ENCODE assay signal across 8 mouse cellular contexts in the genomic region with DNA sequence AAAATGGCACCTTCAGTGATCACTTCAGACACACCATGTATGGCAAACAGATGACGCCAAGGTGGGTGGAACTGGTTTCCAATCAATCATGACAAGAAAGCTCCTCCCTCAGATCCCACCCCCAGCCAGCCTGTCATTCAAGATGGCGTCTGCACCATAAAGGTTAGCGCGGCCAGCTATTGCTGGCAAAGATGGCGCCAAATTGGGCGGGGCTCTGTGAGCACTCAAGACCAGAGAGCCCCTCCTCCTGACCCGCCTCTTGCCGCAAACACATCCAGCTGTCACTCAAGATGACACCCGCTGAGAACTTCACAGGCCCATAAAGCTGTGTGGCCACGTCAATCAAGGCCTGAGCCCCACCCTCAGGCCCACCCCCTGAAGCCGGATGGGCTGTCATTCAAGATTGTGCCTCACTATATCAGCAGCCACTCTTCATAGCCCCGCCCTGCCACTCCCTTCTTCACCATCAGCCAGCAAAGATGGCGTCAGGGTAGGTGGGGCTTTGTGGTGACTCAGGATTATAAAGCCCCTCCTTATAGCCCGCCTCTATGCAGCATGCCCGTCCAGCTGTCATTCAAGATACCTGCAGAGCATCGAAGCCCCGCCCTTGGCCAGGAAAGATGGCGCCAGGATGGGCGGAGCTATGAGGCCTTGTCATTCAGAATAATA. TPM values are rescaled to one million over a fixed set of nuclear protein-coding genes. Genes with fewer than 3 reads are reported as not detected.
DNase-seq lines count a peak whose midpoint lies in the region; ATAC-seq lines count a peak whose summit lies in the region.

No protein-coding gene starts in this region.

- H3K27me3 ChIP-seq in erythroblast, embryonic 14.5 days (ENCODE audit: control insufficient read depth), result peaks cover 35% of the 10 kb centered on the region
- H3K27me3 ChIP-seq in intestine, embryonic 14.5 days (replicated peaks; ENCODE audit: control insufficient read depth, insufficient read depth, low read length), result no peaks in the 10 kb centered on the region

- H3K36me3 ChIP-seq in erythroblast, embryonic 14.5 days (ENCODE audit: control insufficient read depth), result peaks cover 12% of the 10 kb centered on the region
- peaks cover 31% of the 10 kb centered on the region for H3K36me3 ChIP-seq in intestine, embryonic 14.5 days (ENCODE audit: control insufficient read depth, insufficient read depth, low read length)

- H3K9me3 ChIP-seq in erythroblast, embryonic 14.5 days (ENCODE audit: control insufficient read depth, low read length), result peaks cover 43% of the 10 kb centered on the region
- peaks cover 43% of the 10 kb centered on the region for H3K9me3 ChIP-seq in intestine, embryonic 14.5 days (ENCODE audit: control insufficient read depth, low read length)

- H3K9ac ChIP-seq in intestine, embryonic 14.5 days (ENCODE audit: low read length), result no peak overlapping the region

- H3K4me2 ChIP-seq in intestine, embryonic 14.5 days (ENCODE audit: low read length), result peak overlapping the region; percentile 44

- WGBS in intestine, embryonic 14.5 days, result 50% methylated on average over 19 of the region's 19 CpGs

- H3K27ac ChIP-seq in intestine, embryonic 14.5 days (ENCODE audit: low read depth), result peak overlapping the region; percentile 91

- H3K4me3 ChIP-seq in erythroblast, embryonic 14.5 days (replicated peaks), result peak overlapping the region; percentile 69
- peak overlapping the region; percentile 56 for H3K4me3 ChIP-seq in intestine, embryonic 14.5 days (ENCODE audit: low read depth, low read length)

- peak; percentile 93 for DNase-seq in embryo, embryonic 11 days
- DNase-seq in gastrocnemius, postnatal 25 days, result peak; percentile 94
- DNase-seq in intestine, embryonic 14.5 days (ENCODE audit: low spot score), result peak; percentile 87
- peak; percentile 95 to 98 for DNase-seq in left cerebral cortex, adult 9 months (ENCODE audit: low spot score in 2 of 2)
- DNase-seq in mesoderm, embryonic 11.5 days (ENCODE audit: low read depth, low spot score), result peak; percentile 94
- peak; percentile 98 for DNase-seq in skeletal muscle tissue, adult 2 months (ENCODE audit: low read depth, low spot score)

- ATAC-seq in erythroblast, adult 5-6 weeks (replicated peaks; ENCODE audit: low FRiP score, poor library complexity, severe bottlenecking), result no peak
- peak; percentile 79 for ATAC-seq in intestine, embryonic 14.5 days (replicated peaks; ENCODE audit: low FRiP score, low TSS enrichment, low read depth)

- peaks cover 27% of the 10 kb centered on the region for H3K4me1 ChIP-seq in erythroblast, embryonic 14.5 days (ENCODE audit: control insufficient read depth)
- H3K4me1 ChIP-seq in intestine, embryonic 14.5 days (replicated peaks; ENCODE audit: control insufficient read depth, insufficient read depth, low read length), result no peaks in the 10 kb centered on the region

RNA-seq across cellular contexts. Expression of a gene that starts 1.8 kb away (rescaled TPM):
- 0.13 and 0.17 TPM in 2 replicates for polyA plus RNA-seq in erythroblast, embryonic 14.5 days (2012)
- total RNA-seq in erythroblast, adult 5-6 weeks (2015; ENCODE audit: low replicate concordance), result not detected in 2 replicates
- not detected in 2 replicates for total RNA-seq in erythroblast, adult 5-6 weeks (2017; ENCODE audit: low replicate concordance)
- 10 to 100 TPM; 22.2 to 34.2 TPM for total RNA-seq in gastrocnemius, postnatal 25 days (2021)
- polyA plus RNA-seq in intestine, embryonic 14.5 days (2014; fragmentation: Nextera tagmentation; extraction: Ambion mirVana), result 151 and 164 TPM in 2 replicates

RNA-seq across cellular contexts. Expression of a gene that starts 2.0 kb away (rescaled TPM):
- polyA plus RNA-seq in erythroblast, embryonic 14.5 days (2012), result 0.02 TPM in 2 replicates
- 0.19 TPM in 1 of 2 replicates, not detected in the other for total RNA-seq in erythroblast, adult 5-6 weeks (2015; ENCODE audit: low replicate concordance)
- not detected in 2 replicates for total RNA-seq in erythroblast, adult 5-6 weeks (2017; ENCODE audit: low replicate concordance)
- total RNA-seq in gastrocnemius, postnatal 25 days (2021), result 1 to 10 TPM in 1 of 2 experiments, under 1 TPM in 1; 0.56 to 1.5 TPM
- polyA plus RNA-seq in intestine, embryonic 14.5 days (2014; fragmentation: Nextera tagmentation; extraction: Ambion mirVana), result 5.7 and 6.8 TPM in 2 replicates

RNA-seq across cellular contexts. Expression of a gene that starts 32.1 kb away (rescaled TPM):
- polyA plus RNA-seq in erythroblast, embryonic 14.5 days (2012), result not detected in 2 replicates
- total RNA-seq in erythroblast, adult 5-6 weeks (2015; ENCODE audit: low replicate concordance), result not detected in 2 replicates
- total RNA-seq in erythroblast, adult 5-6 weeks (2017; ENCODE audit: low replicate concordance), result not detected in 2 replicates
- total RNA-seq in gastrocnemius, postnatal 25 days (2021), result 10 to 100 TPM; 13.6 to 18.2 TPM
- 5.1 and 5.7 TPM in 2 replicates for polyA plus RNA-seq in intestine, embryonic 14.5 days (2014; fragmentation: Nextera tagmentation; extraction: Ambion mirVana)

Comparison
In these comparisons a context has a peak if more than half of its experiments do, and no peak if none do; other contexts are left out.
1. RNA of a gene that starts 1.8 kb away (total RNA-seq): 22.2 to 34.2 TPM in gastrocnemius, postnatal 25 days; not detected in erythroblast, adult 5-6 weeks; every median in the first group is over 10 times any median in the second.
2. RNA of a gene that starts 32.1 kb away (total RNA-seq): 13.6 to 18.2 TPM in gastrocnemius, postnatal 25 days; not detected in erythroblast, adult 5-6 weeks; every median in the first group is over 10 times any median in the second.
3. Peak in every context shown above with its lines, with median percentiles within 50 percentile points of each other: DNase-seq.